Mouse (Mus musculus) kidney, adult 2 months (tissue): ENCODE measurements around the gene Traf3ip1. TPM values are rescaled to one million over a fixed set of nuclear protein-coding genes. Genes with fewer than 3 reads are reported as not detected.
"Not testable (repeated sequence)": the region's sequence is repeated elsewhere in the genome, so short reads cannot be mapped to it uniquely, and the experiment has no call there.

Experiments
- DNase-seq: peaks from one replicate; pipeline ENCODE4 v3.0.0; 2021
- H3K27ac ChIP-seq: fragments of 200-500 bp; 2 replicates; pipeline ENCODE4 v1.5.1; 2012; ENCODE audit warnings: low read depth, low read length, control low read depth, inconsistent platforms; ENCODE audit not compliant: insufficient read depth
- H3K27me3 ChIP-seq: fragments of 200-500 bp; replicated peaks from 2 replicates; pipeline ENCODE4 v1.6.1; 2012; ENCODE audit warnings: mild to moderate bottlenecking, moderate library complexity, low read length, inconsistent platforms; ENCODE audit not compliant: control insufficient read depth, insufficient read depth
- H3K36me3 ChIP-seq: fragments of 200-500 bp; 2 replicates; pipeline ENCODE4 v1.6.1; 2012; ENCODE audit warnings: mild to moderate bottlenecking, moderate library complexity, low read length, inconsistent platforms; ENCODE audit not compliant: control insufficient read depth, insufficient read depth
- H3K4me1 ChIP-seq: fragments of 200-500 bp; 2 replicates; pipeline ENCODE4 v1.6.1; 2011; ENCODE audit warnings: low read length; ENCODE audit not compliant: control insufficient read depth, insufficient read depth
- H3K4me3 ChIP-seq: fragments of 200-500 bp; 2 replicates; pipeline ENCODE4 v1.5.1; 2011; ENCODE audit warnings: mild to moderate bottlenecking, low read depth, low read length, control low read depth; ENCODE audit not compliant: insufficient read depth
- CTCF ChIP-seq: fragments of 200-500 bp; conservative IDR thresholded peaks from 2 replicates; pipeline ENCODE4 v1.5.1; 2011; ENCODE audit warnings: low read depth, mild to moderate bottlenecking, control low read depth, low read length, moderate library complexity, mixed read lengths; ENCODE audit not compliant: insufficient read depth, insufficient read length
- POLR2A ChIP-seq: fragments of 200-500 bp; IDR thresholded peaks from one replicate; pipeline ENCODE4 v1.6.1; 2011; ENCODE audit warnings: low read depth, low read length, control low read depth
- WGBS: fragments of 180-500 bp; shearing (Covaris S2); methylation state at CpG from one replicate; pipeline ENCODE4 v1.1.7; 2018; 5-methylcytosine and 5-hydroxymethylcytosine counted together
- polyA plus RNA-seq: library from polyadenylated mRNA; depleted of rRNA; stranded (reverse); fragments of >200 nt; gene quantifications from 2 replicates; pipeline ENCODE4 v1.2.3, GENCODE M21; 2012

Gene Traf3ip1
- polyA plus RNA-seq, 1 experiment, result 11.2 TPM

DNA sequence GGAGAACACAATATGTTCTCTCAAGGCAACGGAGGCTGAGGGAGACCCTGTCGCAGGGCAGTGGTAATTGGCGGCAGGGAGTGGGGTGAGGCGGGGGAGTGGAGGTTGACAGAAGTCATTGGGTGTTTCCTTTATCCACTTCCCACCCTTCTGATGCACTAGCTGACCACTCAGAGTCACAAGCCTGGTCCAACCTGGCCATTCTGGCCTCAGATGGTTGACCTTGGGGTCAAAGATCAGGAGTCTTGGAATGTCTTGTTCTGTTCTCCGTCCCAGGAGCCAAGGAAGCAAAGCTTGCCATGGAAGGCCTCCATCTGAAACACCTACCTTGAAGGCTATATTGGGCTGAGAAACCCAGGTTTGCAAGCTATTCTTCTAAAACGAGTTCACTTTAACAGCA lies 28.3 kb upstream of the Traf3ip1 start:
- TF ChIP-seq CTCF, result no peak
- TF ChIP-seq POLR2A, result no peak
- Histone ChIP-seq H3K27ac (peak overlapping the region; percentile 72), H3K4me3 (no peak overlapping the region), H3K27me3 (no peaks in the 10 kb centered on the region), H3K4me1 (peaks cover 30% of the 10 kb centered on the region), H3K36me3 (no peaks in the 10 kb centered on the region)
- peak; percentile 84 for DNase-seq
- WGBS, result 71% methylated on average over 6 of the region's 6 CpGs

DNA sequence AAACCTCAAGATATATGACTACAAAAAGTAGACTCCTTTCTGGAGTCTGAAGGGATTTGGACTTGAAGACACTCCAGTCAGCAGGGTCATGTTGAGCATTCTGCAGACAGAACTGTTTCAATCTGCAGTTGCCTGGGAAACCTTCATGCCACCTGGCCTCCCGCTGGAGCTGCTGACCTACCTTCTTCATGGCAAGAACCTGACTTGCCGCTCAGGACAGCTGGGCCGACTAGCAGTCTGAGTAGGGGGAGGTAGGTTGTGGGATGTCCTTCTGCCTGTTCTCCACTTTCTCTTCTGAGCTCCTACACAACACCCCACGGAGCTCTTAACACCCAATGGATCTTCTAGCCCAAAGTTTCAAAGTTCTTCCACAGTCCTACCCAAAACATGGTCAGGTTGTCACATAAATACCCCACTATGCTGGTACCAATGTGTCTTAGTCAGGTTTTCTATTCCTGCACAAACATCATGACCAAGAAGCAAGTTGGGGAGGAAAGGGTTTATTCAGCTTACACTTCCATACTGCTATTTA lies 24.5 kb upstream of the Traf3ip1 start:
- no peaks in the 10 kb centered on the region for H3K27me3 ChIP-seq
- H3K4me3 ChIP-seq, result no peak overlapping the region
- no peak for DNase-seq
- peaks cover 13% of the 10 kb centered on the region for H3K4me1 ChIP-seq
- H3K36me3 ChIP-seq, result no peaks in the 10 kb centered on the region
- 83% methylated on average over 4 of the region's 4 CpGs for WGBS
- no peak for TF ChIP-seq POLR2A
- TF ChIP-seq CTCF, result no peak
- no peak overlapping the region for H3K27ac ChIP-seq

DNA sequence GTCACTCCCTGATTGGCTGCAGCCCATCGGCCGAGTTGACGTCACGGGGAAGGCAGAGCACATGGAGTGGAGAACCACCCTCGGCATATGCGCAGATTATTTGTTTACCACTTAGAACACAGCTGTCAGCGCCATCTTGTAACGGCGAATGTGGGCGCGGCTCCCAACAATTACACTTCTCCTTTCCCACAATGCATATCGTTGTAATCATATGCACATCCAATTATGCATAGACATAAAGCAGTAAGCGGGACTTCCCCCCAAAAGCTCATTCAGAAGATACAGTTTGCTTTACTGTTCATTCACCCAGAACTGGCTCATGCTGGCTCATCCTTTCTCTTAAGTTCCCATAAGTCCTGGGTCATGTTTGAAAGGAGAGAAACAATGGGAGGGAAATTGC lies 16.3 kb upstream of the Traf3ip1 start:
- not testable (repeated sequence) for H3K36me3 ChIP-seq, H3K4me3 ChIP-seq, DNase-seq, H3K4me1 ChIP-seq, H3K27me3 ChIP-seq, H3K27ac ChIP-seq
- WGBS, result 98% methylated on average over 13 of the region's 13 CpGs

DNA sequence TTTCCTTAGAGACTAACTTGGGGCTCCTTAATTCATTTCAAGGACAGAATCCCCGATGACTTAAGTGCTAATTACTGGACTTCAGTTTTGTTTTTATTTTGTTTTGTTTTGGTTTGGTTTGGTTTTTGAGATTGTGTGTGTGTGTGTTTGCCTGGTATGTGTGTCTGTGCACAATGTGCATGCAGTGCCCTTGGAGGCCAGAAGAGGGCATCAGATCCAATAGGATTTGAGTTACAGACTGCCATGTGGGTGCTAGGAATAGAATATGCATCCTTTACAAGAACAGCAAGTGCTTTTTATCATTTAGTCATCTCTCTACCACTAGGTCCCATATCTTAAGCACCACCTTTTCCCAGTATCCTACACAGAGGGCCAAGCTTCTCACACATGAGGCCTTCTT lies 15.5 kb upstream of the Traf3ip1 start:
- no peaks in the 10 kb centered on the region; the same call in 1 of the 2 replicates for H3K4me1 ChIP-seq
- no peak for TF ChIP-seq POLR2A
- 0 out of 2 replicates have a peak, but pooled peaks have one; percentile 11 for TF ChIP-seq CTCF
- H3K27ac ChIP-seq, result no peak overlapping the region
- WGBS, result 88% methylated on average over 1 of the region's 1 CpGs
- no peaks in the 10 kb centered on the region for H3K27me3 ChIP-seq
- H3K36me3 ChIP-seq, result no peaks in the 10 kb centered on the region
- no peak overlapping the region for H3K4me3 ChIP-seq
- DNase-seq, result no peak

DNA sequence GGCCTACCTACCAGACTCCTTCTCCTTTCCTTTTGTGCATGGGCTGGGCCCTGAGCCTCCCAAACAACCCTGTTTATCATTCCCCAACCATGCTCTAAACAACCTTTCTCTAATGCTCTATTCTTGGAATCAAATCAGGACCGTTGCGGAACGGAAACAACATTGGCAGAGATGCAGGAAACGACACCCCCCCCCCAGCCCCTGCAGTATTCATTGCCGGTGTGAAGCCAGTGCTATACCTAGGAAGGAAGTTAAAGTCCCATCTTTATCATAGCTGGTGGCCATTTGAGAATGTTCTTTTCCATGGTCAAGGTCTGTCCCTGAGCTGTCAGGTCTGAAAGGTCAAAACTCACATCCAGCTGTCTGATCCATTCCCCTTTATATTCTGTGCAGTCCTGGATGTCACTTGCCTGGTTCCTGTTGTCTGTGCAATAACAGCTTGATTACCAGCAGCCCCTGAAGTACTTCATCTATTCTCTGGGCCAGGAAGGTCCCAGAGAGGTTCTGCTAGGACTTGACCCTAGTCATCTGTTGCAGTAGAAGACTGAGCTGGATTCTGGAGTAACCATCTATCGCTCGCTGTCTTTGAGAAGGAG lies 11.7 kb upstream of the Traf3ip1 start:
- no peaks in the 10 kb centered on the region for H3K27me3 ChIP-seq
- H3K36me3 ChIP-seq, result no peaks in the 10 kb centered on the region
- H3K27ac ChIP-seq, result no peak overlapping the region
- H3K4me3 ChIP-seq, result no peak overlapping the region
- H3K4me1 ChIP-seq, result no peaks in the 10 kb centered on the region; the same call in 1 of the 2 replicates
- no peak for DNase-seq
- 58% methylated on average over 7 of the region's 7 CpGs for WGBS
- TF ChIP-seq CTCF (no peak), POLR2A (no peak)

DNA sequence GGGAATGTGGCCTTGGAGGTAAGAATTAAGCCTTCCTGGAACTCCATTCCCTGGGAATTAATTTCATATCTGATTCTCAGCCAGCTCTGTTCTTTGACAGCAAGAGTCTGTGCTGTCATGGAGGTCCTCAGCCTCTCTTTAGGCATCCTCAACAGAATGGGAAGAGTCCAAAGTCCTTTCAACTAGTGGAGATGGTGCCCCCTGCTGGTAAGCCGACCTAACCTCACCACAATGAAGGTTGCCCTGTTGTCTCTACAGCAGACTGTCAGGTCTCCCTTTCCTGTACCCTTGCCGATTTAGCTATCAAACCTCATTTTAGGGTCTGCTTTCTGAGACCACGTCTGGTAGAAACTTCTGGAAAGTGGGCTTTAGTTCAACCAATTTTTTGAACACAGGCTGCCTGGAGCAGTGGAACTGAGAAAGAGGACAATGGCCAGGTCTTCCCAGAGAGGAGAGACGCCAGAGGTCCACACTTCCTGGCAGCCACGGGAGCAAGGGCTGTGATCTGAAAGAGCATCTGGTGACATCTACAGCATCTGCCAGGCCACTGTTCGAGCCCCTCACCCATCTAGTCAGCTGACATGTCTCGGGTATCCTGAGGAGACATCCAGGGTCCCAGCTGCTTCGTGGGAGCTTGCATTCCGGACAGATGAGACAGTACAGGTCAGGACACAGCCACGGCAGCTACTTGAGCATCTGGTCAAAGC lies 11.0 kb upstream of the Traf3ip1 start:
- no peak overlapping the region for H3K4me3 ChIP-seq
- H3K4me1 ChIP-seq, result no peaks in the 10 kb centered on the region; the same call in 1 of the 2 replicates
- no peaks in the 10 kb centered on the region for H3K36me3 ChIP-seq
- no peak overlapping the region for H3K27ac ChIP-seq
- no peaks in the 10 kb centered on the region for H3K27me3 ChIP-seq
- TF ChIP-seq CTCF (peak; percentile 96), POLR2A (no peak)
- WGBS, result 20% methylated on average over 10 of the region's 10 CpGs
- DNase-seq, result peak; percentile 85

DNA sequence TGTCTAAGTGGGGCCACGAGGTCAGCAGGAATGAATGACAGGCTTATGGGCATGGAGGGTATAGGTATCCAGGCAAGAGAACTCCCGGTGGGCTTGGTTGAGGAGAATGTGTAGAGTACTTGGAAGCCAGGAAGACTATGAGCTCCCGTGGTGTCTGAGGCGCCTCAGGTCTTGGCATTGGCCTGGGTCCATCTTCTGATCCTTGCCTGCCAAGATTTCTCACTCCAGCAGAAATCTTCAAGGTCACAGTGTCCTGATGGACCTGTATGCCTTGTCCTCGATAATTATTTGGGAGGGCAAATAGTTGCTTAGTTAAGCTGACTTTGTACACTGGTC lies 10.5 kb upstream of the Traf3ip1 start:
- Histone ChIP-seq H3K4me3 (no peak overlapping the region), H3K36me3 (no peaks in the 10 kb centered on the region), H3K27ac (no peak overlapping the region), H3K4me1 (no peaks in the 10 kb centered on the region; the same call in 1 of the 2 replicates), H3K27me3 (no peaks in the 10 kb centered on the region)
- 30% methylated on average over 5 of the region's 5 CpGs for WGBS
- DNase-seq, result peak; percentile 73
- no peak for TF ChIP-seq POLR2A
- TF ChIP-seq CTCF, result no peak
